Mouse (Mus musculus) layer of hippocampus, adult 9-11 months (tissue): Measurements from ENCODE around the gene Lipa.

Experiments used
- DNase-seq: peaks from one replicate; pipeline ENCODE4 v3.0.0; 2022

The Lipa gene

GRCm38 (mm10) chr19:34526941-34527682 is at the start of gene Lipa:
TSS of gene Lipa (minus strand) at chr19:34527474.
- peak; percentile 96 for DNase-seq

GRCm38 (mm10) chr19:34573650-34574049 is 46.4 kb upstream of the Lipa start:
- DNase-seq, result no peak

GRCm38 (mm10) chr19:34571080-34571479 is 43.8 kb upstream of the Lipa start:
- DNase-seq, result no peak

GRCm38 (mm10) chr19:34569896-34570476 is 42.7 kb upstream of the Lipa start:
- DNase-seq, result peak; percentile 48

GRCm38 (mm10) chr19:34568988-34569895 is 42.0 kb upstream of the Lipa start:
- DNase-seq, result no peak

- DNase-seq, result no peak
Measured at GRCm38 (mm10) chr19:34566178-34566784, 39.0 kb upstream of the Lipa start.

- no peak for DNase-seq
Measured at GRCm38 (mm10) chr19:34562556-34562955, 35.3 kb upstream of the Lipa start.

GRCm38 (mm10) chr19:34556621-34557020 is 29.3 kb upstream of the Lipa start:
- no peak for DNase-seq

- no peak for DNase-seq
Measured at GRCm38 (mm10) chr19:34554061-34554460, 26.8 kb upstream of the Lipa start.

GRCm38 (mm10) chr19:34553522-34553921 is 26.2 kb upstream of the Lipa start:
- DNase-seq, result no peak

- no peak for DNase-seq
Measured at GRCm38 (mm10) chr19:34553021-34553420, 25.7 kb upstream of the Lipa start.

GRCm38 (mm10) chr19:34551981-34552380 is 24.7 kb upstream of the Lipa start:
- DNase-seq, result no peak

GRCm38 (mm10) chr19:34550534-34551223 is 23.4 kb upstream of the Lipa start, which contains the start of gene Ifit2:
TSS of gene Ifit2 (plus strand) at chr19:34550694.
- DNase-seq, result peak; percentile 81

GRCm38 (mm10) chr19:34550205-34550533 is 22.9 kb upstream of the Lipa start:
- DNase-seq, result no peak

- peak; percentile 49 for DNase-seq
Measured at GRCm38 (mm10) chr19:34547976-34548375, 20.7 kb upstream of the Lipa start.

- no peak for DNase-seq
Measured at GRCm38 (mm10) chr19:34546211-34546610, 18.9 kb upstream of the Lipa start.

GRCm38 (mm10) chr19:34539422-34539821 is 12.1 kb upstream of the Lipa start:
- no peak for DNase-seq

GRCm38 (mm10) chr19:34532061-34532751 is 4.9 kb upstream of the Lipa start:
- DNase-seq, result no peak

- no peak for DNase-seq
Measured at GRCm38 (mm10) chr19:34526321-34526923, 852 bp downstream of the Lipa start.

GRCm38 (mm10) chr19:34524646-34525045 is 2.6 kb downstream of the Lipa start:
- DNase-seq, result no peak

GRCm38 (mm10) chr19:34523106-34523725 is 4.1 kb downstream of the Lipa start:
- DNase-seq, result no peak
